Mouse (Mus musculus) embryonic fibroblast, embryonic 13.5 days (primary cell): ENCODE measurements around the gene S100pbp.

Experiments used
- CTCF ChIP-seq: IDR thresholded peaks from 2 replicates; pipeline ENCODE4 v1.5.1; 2011; ENCODE audit warnings: mild to moderate bottlenecking, control low read depth, low read length, moderate library complexity, borderline replicate concordance; ENCODE audit not compliant: insufficient read depth
- POLR2A ChIP-seq: IDR thresholded peaks from 2 replicates; pipeline ENCODE4 v1.6.1; 2011; ENCODE audit warnings: low read depth, mild to moderate bottlenecking, control low read depth, low read length, moderate library complexity

GRCm38 (mm10) chr4:129106073-129106472 lies 83.5 kb downstream of the S100pbp start:
- TF ChIP-seq CTCF = no peak
- TF ChIP-seq POLR2A = no peak
